Mouse (Mus musculus) ES-E14 (cell line): ENCODE results near the gene Rbm42.

Experiments used
- CHD2 ChIP-seq: IDR thresholded peaks from 2 replicates; pipeline ENCODE4 v1.6.1; 2014; ENCODE audit warnings: mild to moderate bottlenecking, low read depth, low read length, inconsistent platforms
- HCFC1 ChIP-seq: IDR thresholded peaks from 2 replicates; pipeline ENCODE4 v1.6.1; 2012; ENCODE audit warnings: low read length, inconsistent platforms, borderline replicate concordance; ENCODE audit not compliant: insufficient read depth
- MAFK ChIP-seq: IDR thresholded peaks from 2 replicates; pipeline ENCODE4 v1.6.1; 2014; ENCODE audit warnings: mild to moderate bottlenecking, low read depth, low read length, inconsistent platforms; ENCODE audit not compliant: insufficient read depth
- ZC3H11A ChIP-seq: IDR thresholded peaks from 2 replicates; pipeline ENCODE4 v1.6.1; 2012; ENCODE audit warnings: low read depth, mild to moderate bottlenecking, inconsistent platforms, low read length, borderline replicate concordance
- ZNF384 ChIP-seq: IDR thresholded peaks from 2 replicates; pipeline ENCODE4 v1.6.1; 2012; ENCODE audit warnings: low read depth, low read length, inconsistent platforms

- TF ChIP-seq ZC3H11A (no peak), CHD2 (no peak), HCFC1 (no peak), MAFK (no peak), ZNF384 (no peak)
Measured at GRCm38 (mm10) chr7:30633762-30634412, 16.2 kb downstream of the Rbm42 start.
